Mouse (Mus musculus): ENCODE results near the gene Brd9.

DNA sequence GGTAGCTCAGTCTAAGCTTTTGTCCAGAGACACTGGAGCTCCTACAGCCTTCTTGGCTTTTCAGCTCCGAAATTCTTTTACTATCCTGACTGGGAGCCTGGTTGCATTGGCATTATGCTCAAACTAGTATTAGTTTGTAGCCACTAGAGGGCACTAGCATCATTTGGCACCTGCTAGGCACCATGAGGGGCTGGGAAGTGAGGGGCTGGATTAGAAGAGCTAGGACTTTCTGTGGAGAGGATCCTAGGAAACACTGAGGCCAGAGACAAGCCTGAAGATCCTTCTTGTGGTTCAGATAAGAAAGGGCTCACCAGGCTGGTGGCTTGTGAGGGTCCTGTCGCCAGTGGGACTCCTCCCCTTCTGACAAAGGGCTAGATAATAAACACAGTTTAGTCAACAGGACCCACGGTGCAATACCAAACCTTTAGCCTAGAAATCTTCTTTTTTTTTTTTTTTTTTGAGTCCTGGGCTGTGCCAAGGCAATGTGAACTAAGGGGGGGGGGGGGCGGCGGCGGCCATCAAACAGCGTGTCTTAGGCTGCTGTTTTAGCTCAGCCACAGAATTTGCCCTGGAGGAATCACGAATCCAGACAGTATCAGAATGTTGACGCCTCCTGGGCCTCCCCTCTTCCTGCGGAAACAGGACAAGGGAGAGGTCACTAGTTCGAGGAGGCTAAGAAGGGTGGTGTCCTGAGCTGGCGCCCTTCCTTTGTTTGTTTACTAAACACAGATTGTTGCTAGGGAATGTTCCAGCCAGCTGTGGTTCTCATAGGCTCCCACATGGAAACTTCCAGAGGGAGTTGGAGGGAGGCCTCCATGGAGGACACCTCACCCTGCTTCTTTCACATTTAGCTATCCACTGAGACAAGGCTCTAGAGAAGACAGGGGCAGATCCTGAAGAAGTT is 33.2 kb downstream of the Brd9 start:
- TF ChIP-seq CTCF (IDR thresholded peaks at IDR 0.05; ENCODE audit: control insufficient read depth, insufficient read depth, insufficient replicate concordance, low read depth, low read length) (peak; percentile 54; the same call in 1 of the 2 replicates), POLR2A (IDR thresholded peaks at IDR 0.05; ENCODE audit: control insufficient read depth, low read depth, low read length) (no peak)

Data from testis, adult 2 months (tissue).